Mouse (Mus musculus): Measurements from ENCODE around the gene Srebf2. TPM values are rescaled to one million over a fixed set of nuclear protein-coding genes. Genes with fewer than 3 reads are reported as not detected.

Srebf2 gene
- polyA plus RNA-seq, 1 experiment from 2014 or later = 114 TPM

GRCm38 (mm10) chr15:82156298-82156697, 9.3 kb downstream of the Srebf2 start:
- Histone ChIP-seq H3K27ac (ENCODE audit: low read depth) (no peak overlapping the region), H3K9ac (no peak overlapping the region), H3K27me3 (ENCODE audit: insufficient read depth, low read length) (no peaks in the 10 kb centered on the region), H3K9me3 (ENCODE audit: low read depth, low read length) (no peaks in the 10 kb centered on the region), H3K36me3 (ENCODE audit: insufficient read depth) (0 out of 2 replicates have a peak, but pooled peaks cover 3% of the 10 kb centered on the region), H3K4me2 (no peak overlapping the region), H3K4me3 (ENCODE audit: low read depth, low read length) (no peak overlapping the region), H3K4me1 (ENCODE audit: insufficient read depth) (peaks cover 14% of the 10 kb centered on the region; the same call in 1 of the 2 replicates)
- no peak for TF ChIP-seq CTCF (IDR thresholded peaks at IDR 0.05; ENCODE audit: low read depth)
- no peak for DNase-seq
- no peak for ATAC-seq (ENCODE audit: insufficient read depth)
- WGBS = 89% methylated on average over 6 of the region's 6 CpGs

DNA sequence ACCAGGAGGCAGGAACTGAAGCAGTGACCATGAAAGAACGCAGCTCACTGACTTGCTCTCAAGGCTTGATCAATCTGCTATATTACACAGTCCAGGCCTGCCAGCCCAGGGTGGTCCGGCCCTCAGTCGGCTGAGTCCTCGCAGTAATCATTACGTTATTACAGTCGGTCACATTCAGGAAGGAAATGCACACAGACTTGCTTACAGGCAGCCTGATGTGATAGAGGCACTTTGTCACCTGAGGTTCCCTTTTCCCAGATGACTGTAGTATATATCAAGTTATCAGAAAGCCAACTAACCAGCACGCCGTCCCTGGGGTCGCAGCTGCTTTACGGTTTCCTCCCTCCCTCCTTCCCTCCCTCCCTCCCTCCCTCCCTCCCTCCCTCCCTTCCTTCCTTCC, 9.9 kb downstream of the Srebf2 start:
- 71% methylated on average over 10 of the region's 10 CpGs for WGBS
- H3K4me2 ChIP-seq = no peak overlapping the region
- TF ChIP-seq CTCF (IDR thresholded peaks at IDR 0.05; ENCODE audit: low read depth) = no peak
- no peak overlapping the region for H3K27ac ChIP-seq (ENCODE audit: low read depth)
- H3K4me3 ChIP-seq (ENCODE audit: low read depth, low read length) = no peak overlapping the region
- ATAC-seq (ENCODE audit: insufficient read depth) = no peak
- H3K4me1 ChIP-seq (ENCODE audit: insufficient read depth) = peaks cover 15% of the 10 kb centered on the region; the same call in 1 of the 2 replicates
- no peak for DNase-seq
- H3K9ac ChIP-seq = no peak overlapping the region
- H3K36me3 ChIP-seq (ENCODE audit: insufficient read depth) = 0 out of 2 replicates have a peak, but pooled peaks cover 3% of the 10 kb centered on the region
- H3K9me3 ChIP-seq (ENCODE audit: low read depth, low read length) = no peaks in the 10 kb centered on the region
- no peaks in the 10 kb centered on the region for H3K27me3 ChIP-seq (ENCODE audit: insufficient read depth, low read length)

DNA sequence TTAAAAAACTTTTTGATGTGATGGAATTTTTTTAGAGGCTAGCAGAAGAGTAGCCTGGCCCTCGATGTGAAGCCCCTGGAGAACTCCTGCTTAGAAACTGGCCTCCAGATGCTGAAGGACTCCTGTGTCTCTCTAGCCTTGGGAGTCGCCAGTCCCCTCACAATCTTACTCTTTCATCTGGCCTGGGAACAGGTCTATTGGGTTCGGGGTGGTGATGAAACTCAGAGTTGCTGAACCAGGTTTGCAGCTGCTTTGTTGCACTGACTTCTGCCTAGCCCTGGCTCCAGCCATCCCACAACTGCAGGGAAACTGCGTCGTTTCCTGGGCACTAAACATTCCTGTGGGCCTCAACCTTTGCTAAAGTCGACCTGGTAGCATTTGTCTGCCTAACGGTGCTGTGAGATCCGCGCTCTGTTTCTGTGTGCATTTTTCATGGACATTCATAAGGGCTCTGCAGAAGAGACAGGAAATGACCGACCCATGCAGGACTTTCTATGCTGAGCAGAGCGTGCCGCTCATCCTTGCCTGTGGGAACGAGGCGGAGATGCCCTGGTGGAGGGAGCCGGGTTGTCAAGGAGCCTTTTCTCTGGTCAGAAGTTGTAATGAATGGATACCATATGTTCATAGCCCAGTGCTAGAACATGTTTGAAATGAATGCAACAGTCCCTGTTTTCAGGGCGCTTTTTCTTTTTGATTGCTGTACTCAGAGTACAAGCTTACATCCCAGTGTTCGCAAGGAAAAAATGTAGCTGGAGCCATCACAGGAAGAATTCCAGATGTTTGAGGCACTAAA, 11.5 kb downstream of the Srebf2 start:
- H3K4me1 ChIP-seq (ENCODE audit: insufficient read depth) = peaks cover 15% of the 10 kb centered on the region; the same call in 1 of the 2 replicates
- H3K4me2 ChIP-seq = peak overlapping the region; percentile 32; the same call in 1 of the 2 replicates
- 29% methylated on average over 17 of the region's 17 CpGs for WGBS
- H3K9me3 ChIP-seq (ENCODE audit: low read depth, low read length) = no peaks in the 10 kb centered on the region
- no peak overlapping the region for H3K4me3 ChIP-seq (ENCODE audit: low read depth, low read length)
- DNase-seq = peak; percentile 77
- H3K27me3 ChIP-seq (ENCODE audit: insufficient read depth, low read length) = no peaks in the 10 kb centered on the region
- ATAC-seq (ENCODE audit: insufficient read depth) = peak; percentile 82; the same call in 1 of the 2 replicates
- TF ChIP-seq CTCF (IDR thresholded peaks at IDR 0.05; ENCODE audit: low read depth) = no peak
- peak overlapping the region; percentile 89 for H3K27ac ChIP-seq (ENCODE audit: low read depth)
- H3K9ac ChIP-seq = peak overlapping the region; percentile 21; the same call in 1 of the 2 replicates
- no peaks in the 10 kb centered on the region for H3K36me3 ChIP-seq (ENCODE audit: insufficient read depth)

DNA sequence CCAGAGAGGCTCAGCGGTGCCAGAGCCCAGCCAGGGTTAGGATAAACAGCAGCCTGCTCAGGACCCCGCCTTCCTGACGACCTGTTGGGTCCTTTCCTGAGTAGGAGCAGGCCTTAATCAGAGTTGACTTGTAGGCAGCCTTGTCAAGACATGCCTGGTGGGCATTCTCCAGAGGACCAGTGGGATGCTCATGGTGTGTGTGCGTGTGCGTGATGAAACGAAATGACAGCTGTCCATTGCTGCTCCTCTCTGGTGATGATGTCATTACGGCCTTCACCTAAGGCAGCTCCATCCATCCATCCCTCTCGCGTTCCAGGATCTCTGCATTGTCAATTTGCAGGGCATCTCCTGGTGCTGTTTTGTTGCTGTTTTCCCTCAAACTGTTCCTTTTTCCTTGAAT, 12.5 kb downstream of the Srebf2 start:
- H3K4me2 ChIP-seq = no peak overlapping the region
- WGBS = 79% methylated on average over 9 of the region's 9 CpGs
- no peak for DNase-seq
- peak overlapping the region; percentile 89 for H3K27ac ChIP-seq (ENCODE audit: low read depth)
- ATAC-seq (ENCODE audit: insufficient read depth) = no peak
- H3K36me3 ChIP-seq (ENCODE audit: insufficient read depth) = no peaks in the 10 kb centered on the region
- no peak overlapping the region for H3K9ac ChIP-seq
- H3K9me3 ChIP-seq (ENCODE audit: low read depth, low read length) = no peaks in the 10 kb centered on the region
- no peak overlapping the region for H3K4me3 ChIP-seq (ENCODE audit: low read depth, low read length)
- H3K4me1 ChIP-seq (ENCODE audit: insufficient read depth) = peaks cover 15% of the 10 kb centered on the region
- no peaks in the 10 kb centered on the region for H3K27me3 ChIP-seq (ENCODE audit: insufficient read depth, low read length)
- TF ChIP-seq CTCF (IDR thresholded peaks at IDR 0.05; ENCODE audit: low read depth) = no peak

GRCm38 (mm10) chr15:82160731-82161640, 14.0 kb downstream of the Srebf2 start:
- H3K36me3 ChIP-seq (ENCODE audit: insufficient read depth) = no peaks in the 10 kb centered on the region
- H3K27ac ChIP-seq (ENCODE audit: low read depth) = no peak overlapping the region
- DNase-seq = no peak
- H3K9ac ChIP-seq = 0 out of 2 replicates have a peak overlapping the region, but pooled peaks have one; percentile 21
- WGBS = 49% methylated on average over 11 of the region's 11 CpGs
- H3K4me1 ChIP-seq (ENCODE audit: insufficient read depth) = peaks cover 15% of the 10 kb centered on the region
- TF ChIP-seq CTCF (IDR thresholded peaks at IDR 0.05; ENCODE audit: low read depth) = no peak
- H3K9me3 ChIP-seq (ENCODE audit: low read depth, low read length) = no peaks in the 10 kb centered on the region
- no peaks in the 10 kb centered on the region for H3K27me3 ChIP-seq (ENCODE audit: insufficient read depth, low read length)
- no peak for ATAC-seq (ENCODE audit: insufficient read depth)
- no peak overlapping the region for H3K4me3 ChIP-seq (ENCODE audit: low read depth, low read length)
- H3K4me2 ChIP-seq = no peak overlapping the region

- no peak for ATAC-seq (ENCODE audit: insufficient read depth)
- 82% methylated on average over 12 of the region's 12 CpGs for WGBS
- Histone ChIP-seq H3K4me1 (ENCODE audit: insufficient read depth) (peaks cover 20% of the 10 kb centered on the region), H3K27ac (ENCODE audit: low read depth) (no peak overlapping the region), H3K27me3 (ENCODE audit: insufficient read depth, low read length) (no peaks in the 10 kb centered on the region), H3K9me3 (ENCODE audit: low read depth, low read length) (no peaks in the 10 kb centered on the region), H3K4me3 (ENCODE audit: low read depth, low read length) (no peak overlapping the region), H3K9ac (no peak overlapping the region), H3K4me2 (no peak overlapping the region), H3K36me3 (ENCODE audit: insufficient read depth) (no peaks in the 10 kb centered on the region)
- no peak for TF ChIP-seq CTCF (IDR thresholded peaks at IDR 0.05; ENCODE audit: low read depth)
- no peak for DNase-seq
Measured at GRCm38 (mm10) chr15:82161965-82162600, 15.1 kb downstream of the Srebf2 start.
